Mouse (Mus musculus) hindbrain, embryonic 10.5 days (tissue): ENCODE data around the gene Noto. TPM values are rescaled to one million over a fixed set of nuclear protein-coding genes. Genes with fewer than 3 reads are reported as not detected.

Experiments
- DNase-seq: peaks from one replicate; pipeline ENCODE4 v3.0.0-alpha.2; 2017; ENCODE audit warnings: low spot score
- H3K27ac ChIP-seq: fragments of 300-500 bp; sonication (generic); 2 replicates; pipeline ENCODE4 v1.5.1; 2016; ENCODE audit warnings: mild to moderate bottlenecking, moderate library complexity
- H3K27me3 ChIP-seq: fragments of 300-500 bp; sonication (generic); 2 replicates; pipeline ENCODE4 v1.6.1; 2016; ENCODE audit warnings: mild to moderate bottlenecking; ENCODE audit not compliant: poor library complexity, insufficient read depth, severe bottlenecking
- H3K36me3 ChIP-seq: fragments of 300-500 bp; sonication (generic); 2 replicates; pipeline ENCODE4 v1.6.1; 2016; ENCODE audit warnings: mild to moderate bottlenecking, moderate library complexity
- H3K4me1 ChIP-seq: fragments of 300-500 bp; sonication (generic); replicated peaks from 2 replicates; pipeline ENCODE4 v1.6.1; 2016; ENCODE audit warnings: mild to moderate bottlenecking
- H3K4me3 ChIP-seq: fragments of 300-500 bp; sonication (generic); 2 replicates; pipeline ENCODE4 v1.5.1; 2016; ENCODE audit warnings: mild to moderate bottlenecking, moderate library complexity
- H3K9me3 ChIP-seq: fragments of 300-500 bp; sonication (generic); 2 replicates; pipeline ENCODE4 v1.6.1; 2016; ENCODE audit warnings: mild to moderate bottlenecking, moderate library complexity
- WGBS: fragments of 180-500 bp; shearing (Covaris S2); methylation state at CpG from one replicate; pipeline ENCODE4 v1.1.7; 2016; 5-methylcytosine and 5-hydroxymethylcytosine counted together
- polyA plus RNA-seq: library from polyadenylated mRNA; unstranded; fragments of >200 nt; fragmentation: Nextera tagmentation; extraction: Ambion mirVana; gene quantifications from 2 replicates; pipeline ENCODE4 v1.2.1, GENCODE M21; 2016

Noto gene
- not detected in 2 replicates for polyA plus RNA-seq

DNA sequence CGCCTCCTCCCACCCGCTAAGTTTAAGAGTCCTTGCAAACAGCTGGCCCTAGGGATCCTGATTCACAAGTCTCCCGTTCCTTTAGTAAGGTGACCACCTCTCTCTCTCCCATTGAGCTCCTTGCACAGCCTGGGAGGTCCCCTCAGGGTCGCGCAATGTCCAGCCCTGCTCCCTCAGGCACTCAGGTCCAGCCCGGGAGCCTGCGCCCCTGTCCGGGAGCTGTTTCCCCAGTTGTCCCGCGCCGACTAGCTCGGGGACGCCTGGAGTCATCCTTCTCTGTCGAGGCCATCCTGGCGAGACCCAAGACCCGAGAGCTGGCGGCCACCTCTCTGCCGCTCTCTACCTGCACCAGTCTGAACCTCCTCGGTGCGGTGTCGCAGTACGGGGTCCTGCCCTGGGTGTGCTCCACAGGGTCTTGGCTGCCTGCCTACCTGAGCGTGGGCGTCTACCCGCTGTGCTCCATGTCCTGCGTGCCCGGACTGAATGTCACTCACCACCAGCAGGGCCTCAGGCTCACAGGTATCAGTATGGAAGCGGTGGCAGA is at the start of gene Noto:
Gene Noto (plus strand): TSS at position 51 of the 544 bp plus-strand sequence.
- Histone ChIP-seq H3K36me3 (no peaks in the 10 kb centered on the region), H3K4me1 (peaks cover 10% of the 10 kb centered on the region), H3K4me3 (peak within 1 kb of the TSS; percentile 34), H3K9me3 (no peaks in the 10 kb centered on the region), H3K27me3 (peaks cover 57% of the 10 kb centered on the region), H3K27ac (no peak within 1 kb of the TSS)
- WGBS, result 11% methylated on average over 28 of the region's 28 CpGs
- no peak for DNase-seq

DNA sequence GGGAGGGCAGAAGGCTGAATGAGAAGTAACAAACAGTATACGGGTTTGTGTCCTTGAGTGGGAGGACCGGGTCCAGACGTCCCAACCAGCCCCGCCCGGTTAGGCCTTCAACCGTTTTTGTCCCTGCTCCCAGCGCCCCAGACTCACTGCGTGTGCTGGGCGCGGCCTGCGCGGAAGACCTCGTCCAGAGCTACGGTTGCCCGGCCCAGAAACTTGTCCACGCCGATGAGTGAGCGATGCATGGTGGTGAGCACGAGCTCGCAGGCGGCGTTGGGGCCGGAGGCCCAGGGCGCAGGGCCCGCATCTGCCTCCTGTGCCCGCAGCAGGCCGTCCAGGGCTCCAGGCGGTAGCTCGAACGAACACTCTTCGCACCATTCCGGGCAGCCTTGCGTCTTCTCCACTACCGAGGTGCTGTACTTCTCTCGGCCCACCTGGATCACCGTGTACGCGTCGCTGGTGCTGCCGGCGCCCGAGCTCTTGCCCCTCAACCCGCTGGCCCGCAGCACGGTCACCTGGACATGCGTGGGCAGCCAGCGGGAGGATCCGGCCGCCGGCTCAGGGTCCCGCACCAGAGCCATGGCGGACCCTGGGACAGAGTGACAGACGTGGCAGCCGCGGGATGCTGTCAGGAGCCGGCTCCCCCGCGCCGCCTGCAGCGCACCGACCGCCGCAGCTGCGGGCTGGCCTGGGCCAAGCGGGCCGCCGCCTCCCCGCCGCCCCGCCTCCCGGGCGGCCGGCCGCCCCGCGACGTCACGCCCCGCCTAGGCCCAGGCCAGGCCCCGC is 49.5 kb upstream of the Noto start, which contains the start of gene Rab11fip5:
Gene Rab11fip5 (minus strand): TSS at position 684 of the 783 bp plus-strand sequence.
- 2% methylated on average over 80 of the region's 80 CpGs for WGBS
- H3K27ac ChIP-seq, result peak within 1 kb of the TSS; percentile 83
- no peak for DNase-seq
- H3K9me3 ChIP-seq, result no peaks in the 10 kb centered on the region
- peaks cover 24% of the 10 kb centered on the region for H3K4me1 ChIP-seq
- peak within 1 kb of the TSS; percentile 80 for H3K4me3 ChIP-seq
- no peaks in the 10 kb centered on the region for H3K36me3 ChIP-seq
- peaks cover 66% of the 10 kb centered on the region for H3K27me3 ChIP-seq

DNA sequence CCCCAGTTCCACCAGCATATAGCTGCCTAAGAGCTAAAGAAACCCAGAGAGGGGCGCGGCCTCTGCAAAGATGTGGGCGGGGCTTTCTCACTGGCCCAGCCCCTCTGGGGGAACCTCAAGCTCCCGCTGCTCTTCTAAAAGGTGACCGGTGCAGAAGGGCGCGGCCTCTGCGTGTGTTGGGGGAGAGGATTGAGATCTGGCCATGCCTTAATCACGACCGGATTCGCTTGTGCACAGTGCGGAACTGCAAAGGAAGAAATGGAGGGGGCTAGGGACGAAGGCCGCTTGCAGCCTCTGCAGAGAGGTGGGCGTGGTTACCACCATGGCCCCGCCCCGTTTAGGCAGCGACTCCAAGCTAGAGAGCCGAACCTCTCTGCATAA is 49.0 kb upstream of the Noto start:
- Histone ChIP-seq H3K36me3 (no peaks in the 10 kb centered on the region), H3K4me1 (peaks cover 24% of the 10 kb centered on the region), H3K27me3 (peaks cover 66% of the 10 kb centered on the region), H3K9me3 (no peaks in the 10 kb centered on the region), H3K4me3 (peak overlapping the region; percentile 80), H3K27ac (peak overlapping the region; percentile 64; the same call in 1 of the 2 replicates)
- WGBS, result under 1% methylated on average over 19 of the region's 19 CpGs
- peak; percentile 96 for DNase-seq

DNA sequence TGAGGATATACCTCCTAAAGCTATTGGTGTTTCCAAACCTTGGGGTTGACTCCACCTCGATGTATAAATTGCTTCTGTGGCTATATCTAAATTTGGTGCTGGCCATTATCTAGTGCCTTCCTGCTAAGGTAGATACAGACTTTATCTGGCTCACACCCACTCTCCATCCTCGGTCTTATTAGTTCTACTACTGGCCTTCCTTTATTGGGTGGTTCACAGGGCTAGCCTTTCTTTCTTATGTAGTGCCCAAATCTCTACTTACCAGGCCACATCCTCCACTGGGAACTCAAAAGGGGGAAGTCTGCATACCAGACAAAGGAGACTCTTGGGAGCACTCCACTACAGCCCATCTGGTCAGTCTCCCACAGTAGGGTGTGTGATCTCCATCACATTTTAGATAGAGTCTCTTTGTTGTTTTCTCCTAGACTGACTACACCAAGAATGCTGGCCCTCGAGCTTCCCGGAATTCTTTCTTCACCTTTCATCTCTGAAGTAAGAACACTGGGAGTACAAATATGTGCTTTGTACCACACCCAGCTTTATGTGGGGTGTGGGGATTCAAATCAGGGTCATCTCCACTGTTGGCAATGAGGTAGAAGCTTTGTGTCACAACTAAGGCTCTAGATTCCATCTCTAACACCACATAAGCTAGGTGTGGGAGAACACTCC is 46.5 kb upstream of the Noto start:
- no peak for DNase-seq
- no peak overlapping the region for H3K27ac ChIP-seq
- no peak overlapping the region for H3K4me3 ChIP-seq
- WGBS, result 75% methylated on average over 4 of the region's 4 CpGs
- H3K4me1 ChIP-seq, result peaks cover 34% of the 10 kb centered on the region
- H3K36me3 ChIP-seq, result no peaks in the 10 kb centered on the region
- H3K27me3 ChIP-seq, result peaks cover 56% of the 10 kb centered on the region
- no peaks in the 10 kb centered on the region for H3K9me3 ChIP-seq

DNA sequence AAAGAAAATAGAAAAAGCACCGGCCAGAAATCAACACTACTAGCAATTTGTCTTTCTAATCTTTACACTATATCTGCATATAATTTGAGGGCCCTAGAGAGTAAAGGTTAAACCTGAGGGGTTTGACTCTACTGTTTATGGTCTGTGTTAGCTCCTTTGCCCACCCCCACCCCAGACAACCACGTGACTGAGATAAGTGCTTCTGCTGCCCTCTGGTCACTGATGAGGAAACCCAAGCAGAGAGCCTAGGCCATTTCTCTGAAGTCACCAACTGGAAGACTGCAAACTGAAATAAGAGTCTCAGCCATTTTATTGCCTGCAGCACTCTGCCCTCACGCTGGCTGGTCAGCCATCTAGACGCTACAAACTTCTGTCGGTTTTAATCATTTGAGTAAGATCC is 45.8 kb upstream of the Noto start:
- peaks cover 52% of the 10 kb centered on the region for H3K27me3 ChIP-seq
- no peak overlapping the region for H3K4me3 ChIP-seq
- DNase-seq, result no peak
- 59% methylated on average over 5 of the region's 5 CpGs for WGBS
- peaks cover 34% of the 10 kb centered on the region for H3K4me1 ChIP-seq
- no peaks in the 10 kb centered on the region for H3K36me3 ChIP-seq
- no peaks in the 10 kb centered on the region for H3K9me3 ChIP-seq
- no peak overlapping the region for H3K27ac ChIP-seq

DNA sequence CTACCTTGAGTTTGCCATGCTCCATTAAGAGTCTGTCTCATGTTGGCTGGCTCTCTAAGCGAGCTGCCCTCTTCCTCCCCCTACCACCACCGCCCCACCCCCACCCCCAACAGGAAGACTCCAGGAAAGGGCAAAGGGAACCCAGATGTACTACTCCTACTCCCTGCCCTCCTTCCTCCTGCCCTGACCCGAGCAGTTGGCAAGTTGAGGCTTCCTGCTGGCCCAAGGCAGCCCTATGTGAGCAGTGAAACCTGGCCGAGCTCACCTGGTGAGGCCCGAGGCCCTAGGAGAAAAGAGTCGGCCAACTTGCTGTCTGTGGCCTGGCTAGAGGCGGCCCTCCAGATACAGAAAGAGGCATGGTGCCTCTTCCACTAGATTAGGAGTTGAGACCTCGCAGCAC is 45.1 kb upstream of the Noto start:
- no peak for DNase-seq

DNA sequence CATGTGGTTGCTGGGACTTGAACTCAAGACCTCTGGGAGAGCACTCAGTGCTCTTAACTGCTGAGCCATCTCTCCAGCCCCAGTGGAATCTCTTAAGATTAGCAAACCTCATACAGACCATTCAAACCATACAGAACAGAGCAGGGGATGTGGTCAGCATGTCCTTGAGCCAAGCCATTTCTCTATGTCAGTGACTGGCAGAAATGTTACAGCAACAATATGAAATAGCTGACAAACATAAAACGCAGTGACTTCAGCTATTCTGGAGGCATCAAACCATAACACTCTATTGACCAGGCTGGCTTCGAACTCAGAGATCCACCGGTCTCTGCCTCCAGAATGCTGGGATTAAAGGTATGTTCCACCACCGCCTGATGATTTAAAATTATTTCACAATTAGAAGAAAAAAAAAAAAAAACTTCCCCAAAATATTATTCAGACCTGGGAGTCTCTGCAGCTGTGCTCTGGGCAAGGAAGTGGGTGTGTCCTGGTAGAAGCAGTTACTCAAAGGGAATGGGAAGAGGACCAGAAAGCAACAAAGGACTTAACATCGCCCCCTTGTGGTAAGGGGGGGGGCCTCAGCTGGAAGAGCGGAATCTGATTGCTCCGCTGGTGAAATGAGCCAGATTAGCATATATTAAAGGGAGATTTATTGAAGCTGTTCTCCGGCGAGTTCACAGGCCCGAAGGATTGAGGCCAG is 43.3 kb upstream of the Noto start:
- WGBS, result 28% methylated on average over 10 of the region's 10 CpGs
- Histone ChIP-seq H3K27ac (peak overlapping the region; percentile 53; the same call in 1 of the 2 replicates), H3K9me3 (no peaks in the 10 kb centered on the region), H3K27me3 (peaks cover 38% of the 10 kb centered on the region), H3K36me3 (no peaks in the 10 kb centered on the region), H3K4me1 (peaks cover 16% of the 10 kb centered on the region), H3K4me3 (peak overlapping the region; percentile 36)
- DNase-seq, result peak; percentile 86

More for the DNA sequence above, 45.1 kb upstream of the Noto start:
- H3K4me1 ChIP-seq, result peaks cover 29% of the 10 kb centered on the region
- H3K9me3 ChIP-seq, result no peaks in the 10 kb centered on the region
- no peak overlapping the region for H3K27ac ChIP-seq
- no peak overlapping the region for H3K4me3 ChIP-seq
- peaks cover 45% of the 10 kb centered on the region for H3K27me3 ChIP-seq
- H3K36me3 ChIP-seq, result no peaks in the 10 kb centered on the region
- WGBS, result 53% methylated on average over 8 of the region's 8 CpGs

DNA sequence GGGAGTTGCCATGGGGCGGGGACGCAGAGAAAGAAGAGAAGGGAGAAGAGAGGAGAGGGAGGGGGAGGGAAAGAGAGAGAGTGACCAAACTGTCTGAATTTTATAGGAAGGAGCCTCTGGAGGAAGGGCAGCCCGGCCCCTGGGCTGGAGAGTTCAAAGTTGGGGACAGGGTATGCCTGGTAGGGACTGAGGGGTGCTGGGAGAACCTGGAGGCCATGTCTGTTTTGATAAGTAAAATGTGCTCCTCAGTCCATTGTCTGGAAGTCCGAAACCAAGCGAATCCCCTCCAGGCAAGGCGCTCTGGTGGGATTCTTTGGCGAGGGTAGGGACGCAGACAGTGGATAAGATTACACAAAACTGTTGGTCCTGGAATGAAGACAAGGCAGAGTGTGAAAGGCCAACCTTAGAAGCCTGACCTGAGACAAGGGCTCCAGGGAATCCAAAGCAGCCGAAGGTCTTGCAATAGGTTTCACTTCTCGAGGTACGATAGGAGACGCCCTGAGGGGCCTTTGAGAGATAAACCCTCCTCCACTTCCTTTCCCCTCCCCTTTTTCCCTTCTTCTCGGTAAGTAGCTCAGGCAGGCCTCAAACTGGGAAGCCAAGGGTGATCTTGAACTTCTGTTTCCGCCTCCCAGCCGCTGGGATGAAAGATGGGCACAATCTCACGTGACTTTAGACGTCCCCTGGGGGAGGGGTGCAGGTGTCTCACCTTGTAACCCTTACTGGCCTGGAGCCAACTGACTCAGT is 42.6 kb upstream of the Noto start:
- peaks cover 17% of the 10 kb centered on the region for H3K4me1 ChIP-seq
- H3K9me3 ChIP-seq, result no peaks in the 10 kb centered on the region
- peak overlapping the region; percentile 36 for H3K4me3 ChIP-seq
- H3K27ac ChIP-seq, result peak overlapping the region; percentile 53; the same call in 1 of the 2 replicates
- no peaks in the 10 kb centered on the region for H3K36me3 ChIP-seq
- no peak for DNase-seq
- WGBS, result 20% methylated on average over 17 of the region's 17 CpGs
- peaks cover 37% of the 10 kb centered on the region for H3K27me3 ChIP-seq

DNA sequence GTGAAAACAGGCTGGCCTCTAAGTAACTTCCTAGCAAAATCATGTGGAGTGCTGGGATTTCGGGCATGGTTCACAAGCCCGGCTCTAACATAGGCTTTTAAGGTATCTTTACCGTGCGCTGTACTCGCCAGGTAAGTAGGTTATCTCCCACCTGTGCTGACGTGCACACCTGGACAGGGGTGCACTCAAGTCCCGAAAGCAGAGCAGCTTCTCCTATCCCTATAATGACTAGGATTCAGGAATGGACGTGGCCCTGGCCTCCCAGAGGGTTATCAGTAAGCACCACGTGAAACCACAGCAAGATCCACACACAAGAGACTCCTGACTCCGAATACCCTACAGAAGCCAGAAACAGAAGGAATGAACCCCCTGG is 42.1 kb upstream of the Noto start:
- no peak overlapping the region for H3K27ac ChIP-seq
- WGBS, result 81% methylated on average over 10 of the region's 10 CpGs

DNA sequence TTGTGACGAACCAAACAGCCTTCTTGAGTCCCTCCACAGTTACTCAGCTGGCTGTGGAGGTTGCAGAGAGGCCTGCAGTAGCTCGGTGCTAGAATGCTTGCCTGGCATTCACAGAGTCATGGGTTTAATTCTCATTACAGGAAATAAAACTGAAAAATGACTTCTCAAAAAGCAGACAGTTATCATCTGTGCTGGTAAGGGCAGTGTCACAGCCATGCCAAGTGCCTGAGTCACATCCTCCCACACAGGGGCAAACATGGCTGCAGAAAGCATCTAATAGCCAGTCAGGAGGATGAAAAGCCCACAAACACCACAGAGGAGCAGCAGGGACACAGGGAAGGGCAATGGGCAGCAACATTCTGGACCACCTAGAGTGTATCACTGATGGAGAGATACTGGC is 40.9 kb upstream of the Noto start:
- no peak for DNase-seq
- WGBS, result 85% methylated on average over 2 of the region's 2 CpGs
- Histone ChIP-seq H3K27ac (no peak overlapping the region), H3K4me3 (no peak overlapping the region), H3K9me3 (no peaks in the 10 kb centered on the region), H3K4me1 (peaks cover 22% of the 10 kb centered on the region), H3K36me3 (no peaks in the 10 kb centered on the region), H3K27me3 (peaks cover 29% of the 10 kb centered on the region)

More for the DNA sequence above, 42.1 kb upstream of the Noto start:
- Histone ChIP-seq H3K36me3 (no peaks in the 10 kb centered on the region), H3K4me3 (no peak overlapping the region), H3K4me1 (peaks cover 22% of the 10 kb centered on the region), H3K27me3 (peaks cover 37% of the 10 kb centered on the region), H3K9me3 (no peaks in the 10 kb centered on the region)
- DNase-seq, result no peak

DNA sequence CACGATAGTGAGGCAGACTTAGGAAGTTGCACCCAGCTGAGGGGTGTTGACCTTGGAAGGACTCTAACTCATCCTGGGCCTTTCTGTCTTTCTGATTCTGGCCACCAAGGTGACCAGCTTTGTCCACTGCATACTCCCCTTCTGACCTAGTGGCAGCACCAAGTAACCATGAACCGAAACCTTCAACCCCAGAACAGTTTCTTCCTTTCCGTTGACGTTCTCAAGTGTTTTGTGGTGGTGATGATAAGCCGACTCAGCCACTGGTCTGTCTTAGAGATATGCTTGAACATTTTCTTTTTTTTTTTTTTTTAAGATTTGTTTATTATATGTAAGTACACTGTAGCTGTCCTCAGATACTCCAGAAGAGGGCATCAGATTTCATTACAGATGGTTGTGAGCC is 35.1 kb upstream of the Noto start:
- Histone ChIP-seq H3K4me1 (peaks cover 6% of the 10 kb centered on the region; the same call in 1 of the 2 replicates), H3K27me3 (peaks cover 17% of the 10 kb centered on the region), H3K27ac (no peak overlapping the region), H3K9me3 (no peaks in the 10 kb centered on the region), H3K36me3 (no peaks in the 10 kb centered on the region), H3K4me3 (no peak overlapping the region)
- WGBS, result 77% methylated on average over 5 of the region's 5 CpGs
- DNase-seq, result no peak

DNA sequence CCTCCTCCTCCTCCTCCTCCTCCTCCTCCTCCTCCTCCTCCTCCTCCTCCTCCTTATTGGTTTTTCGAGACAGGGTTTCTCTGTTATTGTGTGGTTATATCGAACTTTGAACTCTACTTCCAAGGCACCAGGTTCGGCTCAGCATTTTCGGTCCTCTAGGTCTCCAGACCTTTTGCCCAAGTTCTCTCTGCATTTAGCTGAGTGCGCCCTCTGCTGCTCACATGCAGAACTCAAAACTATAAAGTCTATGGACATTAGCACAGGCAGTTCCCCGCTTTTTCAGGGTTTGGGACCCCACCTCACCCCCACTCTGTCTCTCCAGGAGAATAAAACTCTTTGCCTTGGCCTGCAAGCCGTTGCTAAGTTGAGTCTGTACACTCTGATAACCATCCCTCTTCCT is 31.9 kb upstream of the Noto start:
- WGBS, result 33% methylated on average over 6 of the region's 7 CpGs
- Histone ChIP-seq H3K4me1 (no peaks in the 10 kb centered on the region; the same call in 1 of the 2 replicates), H3K9me3 (no peaks in the 10 kb centered on the region)

More for the DNA sequence above, 31.9 kb upstream of the Noto start:
- peak; percentile 64 for DNase-seq
- H3K36me3 ChIP-seq, result no peaks in the 10 kb centered on the region
- H3K4me3 ChIP-seq, result no peak overlapping the region
- peaks cover 8% of the 10 kb centered on the region for H3K27me3 ChIP-seq
- no peak overlapping the region for H3K27ac ChIP-seq
